Mouse (Mus musculus) frontal cortex, postnatal 14 days (tissue): ENCODE measurements at regions not wholly inside any gene's neighbourhood (a gene's known extent, or its start where the extent isn't known, plus 50 kb on each side); places are given as distances from the start of the nearest gene placed in this dataset.

ENCODE experiments used
- DNase-seq, 2 experiments: peaks; one replicate each; pipeline ENCODE4 v3.0.0; 2022; ENCODE audit warnings: low spot score in 2 of 2

GRCm38 (mm10) chr9:118405926-118406518 is 72.0 kb upstream of the Eomes start:
- DNase-seq, result no peak

- no peak for DNase-seq
Measured at GRCm38 (mm10) chr9:118416032-118416431, 62.0 kb upstream of the Eomes start.

GRCm38 (mm10) chr9:118416475-118416874 is 61.5 kb upstream of the Eomes start:
- DNase-seq, result no peak

- no peak for DNase-seq
Measured at GRCm38 (mm10) chr9:118424344-118424743, 53.7 kb upstream of the Eomes start.
